Mouse (Mus musculus) midbrain, embryonic 11.5 days (tissue): Measurements from ENCODE around the gene Slco2b1. TPM values are rescaled to one million over a fixed set of nuclear protein-coding genes. Genes with fewer than 3 reads are reported as not detected.

Experiments
- ATAC-seq: fragments of 200-750 bp; cut with Nextera tagmentation; 2 replicates; pipeline ENCODE4 v1.8.0; 2017; ENCODE audit warnings: moderate TSS enrichment, moderate library complexity; ENCODE audit not compliant: low FRiP score
- DNase-seq: peaks from one replicate; pipeline ENCODE4 v3.0.0; 2015; ENCODE audit warnings: low spot score; ENCODE audit errors: missing footprints
- H3K27ac ChIP-seq: fragments of 300-500 bp; sonication (generic); 2 replicates; pipeline ENCODE4 v1.5.1; 2014; ENCODE audit warnings: low read depth, low read length
- H3K27me3 ChIP-seq: fragments of 300-500 bp; sonication (generic); 2 replicates; pipeline ENCODE4 v1.6.1; 2014; ENCODE audit warnings: mild to moderate bottlenecking, low read length, moderate library complexity, mixed read lengths; ENCODE audit not compliant: control insufficient read depth, insufficient read depth
- H3K36me3 ChIP-seq: fragments of 300-500 bp; sonication (generic); 2 replicates; pipeline ENCODE4 v1.6.1; 2014; ENCODE audit warnings: mild to moderate bottlenecking, low read length, moderate library complexity, mixed read lengths; ENCODE audit not compliant: control insufficient read depth, insufficient read depth
- H3K4me1 ChIP-seq: fragments of 300-500 bp; sonication (generic); 2 replicates; pipeline ENCODE4 v1.6.1; 2014; ENCODE audit warnings: low read length; ENCODE audit not compliant: control insufficient read depth, insufficient read depth
- H3K4me2 ChIP-seq: fragments of 300-500 bp; sonication (generic); 2 replicates; pipeline ENCODE4 v1.6.1; 2014; ENCODE audit warnings: mild to moderate bottlenecking, moderate library complexity
- H3K4me3 ChIP-seq: fragments of 300-500 bp; sonication (generic); 2 replicates; pipeline ENCODE4 v1.5.1; 2014; ENCODE audit warnings: low read depth, low read length
- H3K9ac ChIP-seq: fragments of 300-500 bp; sonication (generic); 2 replicates; pipeline ENCODE4 v1.6.1; 2014; ENCODE audit warnings: low read length
- H3K9me3 ChIP-seq: fragments of 300-500 bp; sonication (generic); 2 replicates; pipeline ENCODE4 v1.6.1; 2016; ENCODE audit warnings: low read length; ENCODE audit not compliant: control insufficient read depth
- WGBS: fragments of 180-500 bp; shearing (Covaris S2); extraction: QIAGEN DNeasy Blood & Tissue Kit; methylation state at CpG from one replicate; pipeline ENCODE4 v1.1.7; 2014; 5-methylcytosine and 5-hydroxymethylcytosine counted together
- polyA plus RNA-seq: library from polyadenylated mRNA; unstranded; fragments of >200 nt; fragmentation: Nextera tagmentation; extraction: Ambion mirVana; gene quantifications from 2 replicates; pipeline ENCODE4 v1.2.1, GENCODE M21; 2014

Slco2b1 gene
- polyA plus RNA-seq, 1 experiment from 2014 or later, result 2.5 TPM

DNA sequence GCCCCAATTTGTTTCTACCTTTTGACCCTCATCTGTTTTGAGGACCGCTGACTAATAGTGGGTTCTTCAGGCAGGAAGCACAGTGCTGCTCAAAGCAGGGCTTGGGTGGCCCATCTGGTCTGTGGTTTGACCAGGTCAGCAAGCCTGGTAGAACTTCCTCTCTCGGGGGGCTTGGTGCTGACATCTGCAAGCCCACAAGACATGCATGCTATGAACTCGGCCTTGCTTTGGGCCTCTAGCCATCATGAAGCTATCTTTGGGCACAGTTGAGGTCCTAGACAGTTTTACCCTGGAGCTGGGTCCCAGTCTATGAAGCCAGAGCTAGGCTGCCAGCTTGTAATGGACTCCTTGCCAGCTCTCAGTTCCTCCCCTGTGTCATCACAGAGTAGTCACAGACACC lies 36.2 kb downstream of the Slco2b1 start:
- Histone ChIP-seq H3K27ac (no peak overlapping the region), H3K9me3 (no peaks in the 10 kb centered on the region), H3K4me3 (no peak overlapping the region), H3K4me1 (no peaks in the 10 kb centered on the region), H3K36me3 (no peaks in the 10 kb centered on the region), H3K4me2 (no peak overlapping the region), H3K27me3 (no peaks in the 10 kb centered on the region), H3K9ac (no peak overlapping the region)
- 77% methylated on average over 3 of the region's 3 CpGs for WGBS
- DNase-seq, result no peak
- no peak for ATAC-seq

DNA sequence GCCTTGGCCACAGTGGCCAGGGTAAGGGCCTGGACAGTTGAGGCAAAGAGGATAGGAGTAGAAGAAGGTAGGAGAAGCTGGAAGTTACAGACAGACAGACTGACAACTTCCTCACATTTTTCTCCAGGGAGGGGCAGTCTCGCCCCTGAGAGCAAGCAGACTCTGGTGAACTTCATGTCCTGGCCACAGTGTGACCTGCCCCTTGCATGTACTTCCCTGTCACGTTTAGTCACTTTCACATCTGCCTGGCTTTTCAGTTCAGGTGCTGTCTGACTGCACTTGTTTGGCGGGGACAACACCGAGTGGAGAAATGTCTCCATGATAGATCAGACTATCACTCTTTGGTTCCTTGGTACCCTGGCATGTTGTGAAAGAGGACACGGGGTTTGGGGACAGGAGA lies 36.9 kb downstream of the Slco2b1 start:
- WGBS, result 86% methylated on average over 5 of the region's 5 CpGs
- Histone ChIP-seq H3K9ac (no peak overlapping the region), H3K4me2 (no peak overlapping the region), H3K4me1 (no peaks in the 10 kb centered on the region), H3K36me3 (no peaks in the 10 kb centered on the region), H3K4me3 (no peak overlapping the region), H3K9me3 (no peaks in the 10 kb centered on the region), H3K27ac (no peak overlapping the region), H3K27me3 (no peaks in the 10 kb centered on the region)
- DNase-seq (no peak), ATAC-seq (no peak)

DNA sequence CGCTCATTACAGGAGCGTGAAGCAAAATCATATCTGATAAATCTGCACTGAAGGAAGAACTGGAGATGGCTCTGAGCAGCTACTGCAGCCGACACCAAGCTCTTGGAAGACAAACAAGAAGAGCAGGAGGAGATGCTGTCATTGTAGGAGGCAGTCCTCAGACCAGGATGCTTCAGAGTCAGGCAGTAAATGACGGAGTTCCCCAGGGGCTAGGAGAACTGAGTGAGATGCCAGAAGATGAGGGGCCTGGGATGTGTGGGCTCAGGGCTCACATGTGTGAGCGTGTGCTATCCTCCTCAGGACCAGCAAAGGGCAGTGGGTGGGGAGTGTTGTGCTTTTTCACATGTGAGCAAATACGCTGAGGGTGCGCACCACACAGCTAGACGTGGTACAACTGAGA lies 38.0 kb downstream of the Slco2b1 start:
- DNase-seq (no peak), ATAC-seq (no peak)
- Histone ChIP-seq H3K9me3 (no peaks in the 10 kb centered on the region), H3K36me3 (no peaks in the 10 kb centered on the region), H3K4me1 (peaks cover 2% of the 10 kb centered on the region; the same call in 1 of the 2 replicates), H3K27me3 (no peaks in the 10 kb centered on the region; the same call in 1 of the 2 replicates), H3K4me3 (no peak overlapping the region), H3K27ac (no peak overlapping the region), H3K9ac (no peak overlapping the region), H3K4me2 (no peak overlapping the region)
- WGBS, result 83% methylated on average over 8 of the region's 8 CpGs

DNA sequence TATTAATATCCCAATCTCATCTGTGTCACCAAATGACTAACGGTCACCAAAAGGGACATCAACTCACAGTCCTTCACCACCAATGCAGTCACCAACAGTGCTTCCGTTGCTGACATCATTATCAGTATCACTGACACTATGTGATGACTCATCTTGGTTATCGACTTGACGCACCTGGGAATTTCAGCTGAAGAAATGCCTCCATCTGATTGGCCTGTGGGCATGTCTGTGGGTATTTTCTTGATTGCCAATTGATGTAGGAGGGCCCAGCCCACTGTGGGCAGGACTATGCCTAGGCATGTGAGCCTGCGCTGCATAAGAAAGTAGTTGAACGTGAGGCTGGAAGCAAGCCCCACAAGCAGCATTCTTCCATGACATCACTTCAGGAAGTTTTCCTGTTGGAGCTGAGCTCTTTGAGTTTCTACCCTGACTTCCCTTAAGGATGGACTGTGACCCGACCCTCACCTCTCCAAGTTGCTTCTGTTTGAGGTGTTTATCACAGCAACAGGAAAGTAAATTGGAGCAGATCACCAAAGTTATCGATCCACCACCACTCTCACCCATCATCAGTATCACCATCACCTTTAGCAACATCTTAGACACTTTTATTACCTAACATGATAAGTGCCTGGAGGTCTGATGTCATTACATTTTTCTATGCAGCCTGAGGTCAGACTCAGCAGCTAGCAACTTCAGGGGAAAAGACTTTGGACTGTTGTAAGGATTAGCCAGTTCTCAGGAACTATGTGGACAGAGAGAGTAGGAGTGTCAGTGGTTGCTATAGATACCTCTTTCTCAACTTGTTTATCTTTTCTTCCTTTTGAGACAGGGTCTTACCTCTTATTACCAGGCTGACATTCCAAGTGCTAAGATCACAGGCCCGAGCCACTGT lies 39.4 kb downstream of the Slco2b1 start:
- H3K27me3 ChIP-seq, result no peaks in the 10 kb centered on the region; the same call in 1 of the 2 replicates
- H3K36me3 ChIP-seq, result no peaks in the 10 kb centered on the region
- H3K9me3 ChIP-seq, result no peaks in the 10 kb centered on the region
- H3K4me2 ChIP-seq, result no peak overlapping the region
- H3K4me1 ChIP-seq, result peaks cover 2% of the 10 kb centered on the region; the same call in 1 of the 2 replicates
- H3K4me3 ChIP-seq, result no peak overlapping the region
- no peak overlapping the region for H3K9ac ChIP-seq
- ATAC-seq (no peak), DNase-seq (no peak)
- H3K27ac ChIP-seq, result no peak overlapping the region
- WGBS, result 83% methylated on average over 9 of the region's 9 CpGs

DNA sequence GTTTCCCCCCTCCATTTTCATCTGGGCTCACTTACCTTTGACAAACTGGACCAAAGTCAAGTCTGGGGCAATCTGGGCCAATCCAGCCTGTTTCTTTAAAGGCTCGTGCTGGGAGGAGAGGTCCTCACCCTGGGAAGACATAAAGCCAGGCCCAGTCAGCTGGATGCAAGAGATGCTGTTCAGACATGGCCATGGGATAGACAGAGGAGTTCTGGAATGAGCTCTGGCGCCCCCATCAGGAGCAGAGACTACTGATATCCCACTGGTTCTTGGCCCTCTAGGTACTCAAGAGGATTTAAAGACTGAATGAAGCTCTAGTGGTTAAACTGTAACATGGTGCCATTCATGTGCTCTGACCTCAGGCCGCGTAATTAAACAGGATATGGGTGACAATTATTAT lies 40.2 kb downstream of the Slco2b1 start:
- no peaks in the 10 kb centered on the region for H3K9me3 ChIP-seq
- no peak overlapping the region for H3K27ac ChIP-seq
- no peaks in the 10 kb centered on the region for H3K36me3 ChIP-seq
- H3K9ac ChIP-seq, result no peak overlapping the region
- ATAC-seq (no peak), DNase-seq (no peak)
- peaks cover 2% of the 10 kb centered on the region; the same call in 1 of the 2 replicates for H3K4me1 ChIP-seq
- 79% methylated on average over 4 of the region's 4 CpGs for WGBS
- H3K4me3 ChIP-seq, result no peak overlapping the region
- no peaks in the 10 kb centered on the region; the same call in 1 of the 2 replicates for H3K27me3 ChIP-seq
- no peak overlapping the region for H3K4me2 ChIP-seq

DNA sequence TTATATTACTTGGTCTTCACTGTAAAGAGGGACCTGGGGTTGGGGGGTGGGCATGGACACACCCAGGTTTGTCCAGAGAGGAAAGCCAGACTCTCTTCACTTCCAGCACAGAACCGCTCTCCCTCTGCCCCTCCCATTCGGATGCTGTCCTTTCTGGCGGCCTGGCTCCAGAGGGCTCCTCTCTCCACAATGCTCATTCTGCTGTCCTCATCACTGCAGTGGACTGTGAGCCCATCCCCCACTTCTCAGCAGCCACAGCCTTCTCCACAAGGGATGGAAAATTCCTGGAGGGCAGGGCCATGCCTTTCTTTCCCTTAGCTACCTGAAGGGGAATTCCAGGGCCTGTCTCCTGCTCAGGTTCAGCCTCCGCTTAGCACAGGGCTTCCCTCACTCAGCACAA lies 42.3 kb downstream of the Slco2b1 start:
- H3K9ac ChIP-seq, result no peak overlapping the region
- ATAC-seq (peak; percentile 62), DNase-seq (no peak)
- H3K9me3 ChIP-seq, result no peaks in the 10 kb centered on the region
- WGBS, result 28% methylated on average over 4 of the region's 4 CpGs
- no peak overlapping the region for H3K27ac ChIP-seq
- no peaks in the 10 kb centered on the region; the same call in 1 of the 2 replicates for H3K27me3 ChIP-seq
- H3K36me3 ChIP-seq, result no peaks in the 10 kb centered on the region
- H3K4me3 ChIP-seq, result no peak overlapping the region
- no peak overlapping the region for H3K4me2 ChIP-seq
- peaks cover 7% of the 10 kb centered on the region for H3K4me1 ChIP-seq

DNA sequence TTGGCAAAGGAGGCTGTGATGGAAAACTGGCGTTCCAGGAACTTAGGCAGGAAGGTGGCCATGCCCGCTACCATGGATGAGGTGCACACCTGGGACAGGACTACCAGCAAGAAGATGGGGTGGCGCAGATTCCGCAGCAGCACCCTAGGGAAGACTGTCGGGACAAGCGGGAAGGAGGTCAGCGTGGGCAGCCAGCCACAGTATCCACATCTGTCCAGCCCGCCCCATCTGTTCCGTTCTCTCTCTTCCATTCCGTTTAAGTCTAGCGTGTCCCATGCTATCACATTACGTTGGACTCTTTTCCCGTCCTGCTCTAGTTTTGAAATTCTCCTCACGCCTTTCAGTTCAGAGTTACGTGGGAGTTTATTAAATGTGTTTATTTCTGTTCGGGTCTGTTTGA lies 44.0 kb downstream of the Slco2b1 start:
- Histone ChIP-seq H3K4me1 (peaks cover 7% of the 10 kb centered on the region), H3K27ac (no peak overlapping the region), H3K9me3 (no peaks in the 10 kb centered on the region), H3K4me3 (no peak overlapping the region), H3K4me2 (no peak overlapping the region), H3K9ac (no peak overlapping the region), H3K27me3 (no peaks in the 10 kb centered on the region; the same call in 1 of the 2 replicates), H3K36me3 (no peaks in the 10 kb centered on the region)
- WGBS, result 91% methylated on average over 16 of the region's 16 CpGs
- DNase-seq (no peak), ATAC-seq (no peak)

DNA sequence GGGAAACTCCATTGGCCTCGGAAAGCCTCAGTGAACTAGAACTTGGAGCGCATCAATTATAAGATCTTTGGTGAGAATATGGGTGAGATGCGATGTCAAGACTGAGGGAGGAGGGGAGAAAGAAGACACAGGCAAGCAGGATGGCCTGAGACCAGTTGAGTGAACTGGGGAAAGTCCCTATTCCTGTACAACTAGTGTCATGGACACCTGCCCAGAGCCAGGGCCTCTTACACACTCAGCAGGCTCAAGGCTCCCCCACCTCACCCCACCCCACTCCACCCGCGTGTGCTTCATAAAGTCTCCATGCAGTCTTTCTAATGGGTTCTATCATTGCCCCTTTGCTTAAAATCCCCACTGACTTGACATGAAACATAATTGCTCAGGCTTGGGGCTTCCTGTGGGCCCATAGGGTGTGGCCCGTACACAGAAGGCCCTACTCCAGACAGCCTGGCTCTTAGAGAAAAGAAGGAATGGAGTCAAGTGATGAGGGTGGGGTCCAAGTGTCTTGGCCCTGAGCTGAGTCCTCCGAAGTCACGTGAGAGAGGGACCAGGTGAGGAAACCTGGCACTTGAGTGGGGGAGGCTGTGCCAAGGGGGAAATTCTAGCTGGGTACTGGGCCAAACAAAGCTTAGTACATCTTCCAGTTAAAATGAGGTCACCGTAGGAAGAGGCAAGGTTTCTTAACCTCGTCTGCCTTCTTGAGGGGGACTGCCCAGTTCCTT lies 45.2 kb downstream of the Slco2b1 start:
- H3K4me2 ChIP-seq, result no peak overlapping the region
- DNase-seq, result no peak
- ATAC-seq, result no peak
- H3K9me3 ChIP-seq, result no peaks in the 10 kb centered on the region
- no peak overlapping the region for H3K4me3 ChIP-seq
- peaks cover 7% of the 10 kb centered on the region for H3K4me1 ChIP-seq
- WGBS, result 91% methylated on average over 10 of the region's 10 CpGs
- no peaks in the 10 kb centered on the region for H3K36me3 ChIP-seq
- no peaks in the 10 kb centered on the region; the same call in 1 of the 2 replicates for H3K27me3 ChIP-seq
- no peak overlapping the region for H3K9ac ChIP-seq
- H3K27ac ChIP-seq, result no peak overlapping the region
